Mouse (Mus musculus): ENCODE data around the gene Rbm17.

DNA sequence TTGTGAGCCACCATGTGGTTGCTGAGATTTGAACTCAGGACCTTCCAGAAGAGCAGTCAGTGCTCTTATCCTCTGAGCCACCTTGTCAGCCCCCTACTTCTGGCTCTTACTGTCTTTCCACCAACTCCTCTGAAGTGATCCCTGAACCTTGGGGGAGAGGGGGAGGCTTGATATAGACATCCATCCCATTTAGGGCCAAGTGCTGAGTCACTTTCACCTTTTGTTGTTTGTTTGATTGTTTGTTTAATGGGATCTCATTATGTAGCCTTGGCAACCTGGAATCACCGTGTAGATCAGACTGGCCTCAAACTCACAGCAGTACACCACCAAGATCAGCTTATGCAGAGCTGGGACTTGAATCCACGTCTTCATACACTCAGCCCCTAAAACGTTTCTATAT lies 46.7 kb downstream of the Rbm17 start:
- no peak for TF ChIP-seq POLR2A (IDR thresholded peaks at IDR 0.05; ENCODE audit: borderline replicate concordance, low read depth, low read length)
- no peak for TF ChIP-seq CTCF (IDR thresholded peaks at IDR 0.05; ENCODE audit: low read depth, low read length)
